Mouse (Mus musculus): ENCODE results near the gene Reep3.
A peak's percentile ranks its signal among the peaks of the same experiment; 100 is the strongest.

The Reep3 gene

GRCm38 (mm10) chr10:67053475-67053874 is 43.3 kb downstream of the Reep3 start:
- no peak for DNase-seq (ENCODE audit: low spot score in 2 of 2)

GRCm38 (mm10) chr10:67052429-67052828 is 44.3 kb downstream of the Reep3 start:
- no peak for DNase-seq (ENCODE audit: low spot score in 2 of 2)

GRCm38 (mm10) chr10:67051466-67051865 is 45.3 kb downstream of the Reep3 start:
- no peak for DNase-seq (ENCODE audit: low spot score in 2 of 2)

- no peak for DNase-seq (ENCODE audit: low spot score in 2 of 2)
Measured at GRCm38 (mm10) chr10:67050766-67051165, 46.0 kb downstream of the Reep3 start.

GRCm38 (mm10) chr10:67049621-67050020 is 47.1 kb downstream of the Reep3 start:
- no peak for DNase-seq (ENCODE audit: low spot score in 2 of 2)

- DNase-seq (ENCODE audit: low spot score in 2 of 2) = no peak
Measured at GRCm38 (mm10) chr10:67048871-67049615, 47.7 kb downstream of the Reep3 start.

- no peak for DNase-seq (ENCODE audit: low spot score in 2 of 2)
Measured at GRCm38 (mm10) chr10:67047712-67048645, 48.8 kb downstream of the Reep3 start.

- no peak for DNase-seq (ENCODE audit: low spot score in 2 of 2)
Measured at GRCm38 (mm10) chr10:67045192-67045899, 51.4 kb downstream of the Reep3 start.

- DNase-seq (ENCODE audit: low spot score in 2 of 2) = no peak
Measured at GRCm38 (mm10) chr10:67044346-67044745, 52.4 kb downstream of the Reep3 start.

GRCm38 (mm10) chr10:67043236-67043635 is 53.5 kb downstream of the Reep3 start:
- no peak for DNase-seq (ENCODE audit: low spot score in 2 of 2)

GRCm38 (mm10) chr10:67040410-67040809 is 56.3 kb downstream of the Reep3 start:
- no peak for DNase-seq (ENCODE audit: low spot score in 2 of 2)

- DNase-seq (ENCODE audit: low spot score in 2 of 2) = peak; percentile 44 to 63
Measured at GRCm38 (mm10) chr10:67039001-67039400, 57.7 kb downstream of the Reep3 start.

- no peak for DNase-seq (ENCODE audit: low spot score in 2 of 2)
Measured at GRCm38 (mm10) chr10:67036542-67036941, 60.2 kb downstream of the Reep3 start.

GRCm38 (mm10) chr10:67036141-67036540 is 60.6 kb downstream of the Reep3 start:
- DNase-seq (ENCODE audit: low spot score in 2 of 2) = no peak

- no peak for DNase-seq (ENCODE audit: low spot score in 2 of 2)
Measured at GRCm38 (mm10) chr10:67031186-67031585, 65.6 kb downstream of the Reep3 start.

GRCm38 (mm10) chr10:67029297-67029696 is 67.4 kb downstream of the Reep3 start:
- DNase-seq (ENCODE audit: low spot score in 2 of 2) = no peak

- DNase-seq (ENCODE audit: low spot score in 2 of 2) = no peak
Measured at GRCm38 (mm10) chr10:67026375-67026774, 70.4 kb downstream of the Reep3 start.

- no peak for DNase-seq (ENCODE audit: low spot score in 2 of 2)
Measured at GRCm38 (mm10) chr10:67025573-67026236, 71.0 kb downstream of the Reep3 start.

- no peak for DNase-seq (ENCODE audit: low spot score in 2 of 2)
Measured at GRCm38 (mm10) chr10:67024391-67024790, 72.4 kb downstream of the Reep3 start.

- no peak for DNase-seq (ENCODE audit: low spot score in 2 of 2)
Measured at GRCm38 (mm10) chr10:67023092-67023491, 73.7 kb downstream of the Reep3 start.

GRCm38 (mm10) chr10:67021494-67021893 is 75.3 kb downstream of the Reep3 start:
- DNase-seq (ENCODE audit: low spot score in 2 of 2) = no peak

- DNase-seq (ENCODE audit: low spot score in 2 of 2) = no peak
Measured at GRCm38 (mm10) chr10:67018875-67019274, 77.9 kb downstream of the Reep3 start.

All from frontal cortex, postnatal 14 days (tissue).